Mouse (Mus musculus) limb, embryonic 15.5 days (tissue): ENCODE data around the gene Fam19a5. TPM values are rescaled to one million over a fixed set of nuclear protein-coding genes. Genes with fewer than 3 reads are reported as not detected.

ENCODE experiments used
- microRNA-seq: library from miRNA; unstranded; fragments of <30 nt; microRNA quantifications from one replicate; pipeline ENCODE4, GENCODE M21; 2016
- polyA plus RNA-seq: library from polyadenylated mRNA; unstranded; fragments of >200 nt; fragmentation: Nextera tagmentation; extraction: Ambion mirVana; gene quantifications from 2 replicates; pipeline ENCODE4 v1.2.1, GENCODE M21; 2015

Gene Fam19a5
- polyA plus RNA-seq, 1 experiment from 2014 or later = 3.0 TPM

Small RNA genes lying within 50 kb of the gene (microRNA-seq; reads per million reads assigned to microRNA genes)
- not detected for gene Mir6393
